16 mouse cellular contexts compared by ENCODE assay signal in the genomic region with DNA sequence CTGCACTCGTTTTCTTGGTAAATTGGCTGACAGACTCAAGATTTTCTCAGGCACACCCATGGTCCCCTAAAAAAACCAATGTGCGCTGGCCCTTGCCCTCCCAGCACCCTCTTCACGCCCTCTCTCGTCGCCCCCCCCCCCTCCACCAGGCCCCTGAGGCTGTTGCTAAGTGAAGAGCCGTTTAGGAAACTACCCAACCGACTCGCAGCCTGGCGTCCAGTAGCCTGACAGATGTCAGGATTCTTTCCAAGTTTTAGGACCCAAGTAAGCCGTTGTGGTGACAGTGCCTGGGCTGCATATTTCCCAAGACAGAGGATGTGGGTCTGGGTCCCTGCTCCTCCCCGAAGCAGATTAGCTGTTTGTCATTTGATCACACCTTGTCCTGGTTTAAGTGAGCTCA. TPM values are rescaled to one million over a fixed set of nuclear protein-coding genes. Genes with fewer than 3 reads are reported as not detected.
DNase-seq lines count a peak whose midpoint lies in the region; ATAC-seq and TF ChIP-seq lines count a peak whose summit lies in the region.
"Had no signal": no experiment of that assay in that cellular context is flagged by ENCODE, and none has a peak within 500 bp of the region (broad histone marks: within the 10 kb centered on the region; RNA-seq: fewer than 3 reads in every experiment).

No protein-coding gene starts in this region.

- no peak for ATAC-seq in forebrain, postnatal 0 days
- no peak for ATAC-seq in hindbrain, embryonic 15.5 days (ENCODE audit: low FRiP score, low read depth)
- no peak for ATAC-seq in intestine, embryonic 16.5 days

- H3K36me3 ChIP-seq in forebrain, embryonic 10.5 days (replicated peaks) = peaks cover 8% of the 10 kb centered on the region
- H3K36me3 ChIP-seq in forebrain, postnatal 0 days (ENCODE audit: insufficient read depth) = no peaks in the 10 kb centered on the region
- H3K36me3 ChIP-seq in embryonic facial prominence, embryonic 10.5 days (replicated peaks) = no peaks in the 10 kb centered on the region
- no peaks in the 10 kb centered on the region for H3K36me3 ChIP-seq in hindbrain, embryonic 15.5 days
- H3K36me3 ChIP-seq in intestine, embryonic 16.5 days (ENCODE audit: control insufficient read depth, insufficient read depth, low read length) = no peaks in the 10 kb centered on the region
- H3K36me3 ChIP-seq: embryonic facial prominence, embryonic 13.5 days; heart, embryonic 10.5 days; liver, embryonic 15.5 days had no signal

- peaks cover 46% of the 10 kb centered on the region for H3K4me1 ChIP-seq in forebrain, embryonic 10.5 days
- H3K4me1 ChIP-seq in forebrain, postnatal 0 days (ENCODE audit: insufficient read depth) = no peaks in the 10 kb centered on the region
- H3K4me1 ChIP-seq in embryonic facial prominence, embryonic 10.5 days = peaks cover 9% of the 10 kb centered on the region; the same call in 1 of the 2 replicates
- H3K4me1 ChIP-seq in hindbrain, embryonic 15.5 days (replicated peaks) = peaks cover 17% of the 10 kb centered on the region
- no peaks in the 10 kb centered on the region; the same call in 1 of the 2 replicates for H3K4me1 ChIP-seq in intestine, embryonic 16.5 days (ENCODE audit: control insufficient read depth, insufficient read depth, low read length)
- H3K4me1 ChIP-seq: heart, embryonic 10.5 days; liver, embryonic 15.5 days had no signal

- WGBS in forebrain, embryonic 10.5 days = 15% methylated on average over 11 of the region's 11 CpGs
- 29% methylated on average over 11 of the region's 11 CpGs for WGBS in forebrain, postnatal 0 days
- 21% methylated on average over 11 of the region's 11 CpGs for WGBS in embryonic facial prominence, embryonic 10.5 days
- 19% methylated on average over 11 of the region's 11 CpGs for WGBS in hindbrain, embryonic 15.5 days
- 16% methylated on average over 11 of the region's 11 CpGs for WGBS in intestine, embryonic 16.5 days

- H3K4me3 ChIP-seq in forebrain, embryonic 10.5 days = peak overlapping the region; percentile 69
- H3K4me3 ChIP-seq in forebrain, postnatal 0 days (ENCODE audit: low read depth, low read length) = no peak overlapping the region
- H3K4me3 ChIP-seq in embryonic facial prominence, embryonic 10.5 days = peak overlapping the region; percentile 60
- 0 out of 2 replicates have a peak overlapping the region, but pooled peaks have one; percentile 10 for H3K4me3 ChIP-seq in hindbrain, embryonic 15.5 days
- no peak overlapping the region for H3K4me3 ChIP-seq in intestine, embryonic 16.5 days (ENCODE audit: low read length)
- H3K4me3 ChIP-seq: embryonic facial prominence, embryonic 13.5 days; liver, embryonic 15.5 days had no signal

- intact Hi-C loops in gastrocnemius, postnatal 14 days (cut with DNase I; ENCODE audit: low total_unique reads) = no loop called here

- H3K9ac ChIP-seq in forebrain, postnatal 0 days = no peak overlapping the region
- no peak overlapping the region for H3K9ac ChIP-seq in hindbrain, embryonic 15.5 days
- no peak overlapping the region for H3K9ac ChIP-seq in intestine, embryonic 16.5 days (ENCODE audit: low read depth, low read length)
- H3K9ac ChIP-seq: embryonic facial prominence, embryonic 13.5 days; liver, embryonic 15.5 days had no signal

- no peaks in the 10 kb centered on the region; the same call in 1 of the 2 replicates for H3K9me3 ChIP-seq in forebrain, embryonic 10.5 days
- no peaks in the 10 kb centered on the region for H3K9me3 ChIP-seq in forebrain, postnatal 0 days (ENCODE audit: low read length)
- peaks cover 11% of the 10 kb centered on the region; the same call in 1 of the 2 replicates for H3K9me3 ChIP-seq in embryonic facial prominence, embryonic 10.5 days
- no peaks in the 10 kb centered on the region for H3K9me3 ChIP-seq in hindbrain, embryonic 15.5 days
- no peaks in the 10 kb centered on the region for H3K9me3 ChIP-seq in intestine, embryonic 16.5 days (ENCODE audit: control insufficient read depth, low read length)
- H3K9me3 ChIP-seq: embryonic facial prominence, embryonic 13.5 days; liver, embryonic 15.5 days had no signal

- peak overlapping the region; percentile 93 for H3K27ac ChIP-seq in forebrain, embryonic 10.5 days
- H3K27ac ChIP-seq in forebrain, postnatal 0 days (ENCODE audit: low read depth, low read length) = no peak overlapping the region
- H3K27ac ChIP-seq in embryonic facial prominence, embryonic 10.5 days (replicated peaks) = no peak overlapping the region
- no peak overlapping the region for H3K27ac ChIP-seq in hindbrain, embryonic 15.5 days (replicated peaks)
- H3K27ac ChIP-seq in intestine, embryonic 16.5 days (ENCODE audit: low read length) = no peak overlapping the region
- H3K27ac ChIP-seq: embryonic facial prominence, embryonic 13.5 days; heart, embryonic 10.5 days; liver, embryonic 15.5 days had no signal

- H3K4me2 ChIP-seq in forebrain, postnatal 0 days (ENCODE audit: low read depth) = no peak overlapping the region; the same call in 1 of the 2 replicates
- peak overlapping the region; percentile 73 for H3K4me2 ChIP-seq in hindbrain, embryonic 15.5 days
- H3K4me2 ChIP-seq in intestine, embryonic 16.5 days (ENCODE audit: low read depth, low read length) = no peak overlapping the region
- H3K4me2 ChIP-seq: embryonic facial prominence, embryonic 13.5 days; liver, embryonic 15.5 days had no signal

- peak; percentile 27 for DNase-seq in forebrain, embryonic 10.5 days (ENCODE audit: extremely low spot score, low spot score)
- DNase-seq in forebrain, postnatal 0 days = no peak
- DNase-seq in embryonic facial prominence, embryonic 10.5 days (ENCODE audit: low spot score) = peak; percentile 11
- DNase-seq in neural tube, embryonic 10.5 days (ENCODE audit: extremely low spot score, low spot score) = peak; percentile 34
- DNase-seq in kidney, adult 9 months = no peak
- DNase-seq in gastrocnemius, postnatal 14 days = no peak
- DNase-seq: cerebellum, adult 11-12 months; kidney, adult 11 months; lung, postnatal 4 days; right cerebral cortex, postnatal 4 days had no signal

- no peak for TF ChIP-seq CTCF in forebrain, postnatal 0 days (IDR thresholded peaks at IDR 0.05; ENCODE audit: low read depth)

- H3K27me3 ChIP-seq in forebrain, embryonic 10.5 days (ENCODE audit: poor library complexity, severe bottlenecking) = peaks cover 61% of the 10 kb centered on the region
- no peaks in the 10 kb centered on the region for H3K27me3 ChIP-seq in forebrain, postnatal 0 days (ENCODE audit: insufficient read depth, low read length)
- H3K27me3 ChIP-seq in embryonic facial prominence, embryonic 10.5 days (replicated peaks; ENCODE audit: low read depth, poor library complexity, severe bottlenecking) = peaks cover 97% of the 10 kb centered on the region
- peaks cover 11% of the 10 kb centered on the region; the same call in 1 of the 2 replicates for H3K27me3 ChIP-seq in hindbrain, embryonic 15.5 days
- peaks cover 58% of the 10 kb centered on the region for H3K27me3 ChIP-seq in intestine, embryonic 16.5 days (replicated peaks; ENCODE audit: control insufficient read depth, insufficient read depth, low read length)

RNA-seq across cellular contexts. Expression of gene Sox3, which starts 2.2 kb away (rescaled TPM):
- polyA plus RNA-seq in forebrain, embryonic 10.5 days (2016; fragmentation: Nextera tagmentation; extraction: Ambion mirVana) = 4.7 and 5.2 TPM in 2 replicates
- total RNA-seq in forebrain, postnatal 0 days (2014; rRNA removed) = 2.0 and 2.4 TPM in 2 replicates
- polyA plus RNA-seq in forebrain, postnatal 0 days (2015; fragmentation: Nextera tagmentation; extraction: Ambion mirVana) = 2.1 and 2.7 TPM in 2 replicates
- polyA plus RNA-seq in embryonic facial prominence, embryonic 10.5 days (2016; fragmentation: Nextera tagmentation; extraction: Ambion mirVana) = 0.82 and 1.5 TPM in 2 replicates
- polyA plus RNA-seq in hindbrain, embryonic 15.5 days (2015; fragmentation: Nextera tagmentation; extraction: Ambion mirVana) = 1.9 and 2.5 TPM in 2 replicates
- not detected in 2 replicates for polyA plus RNA-seq in intestine, embryonic 16.5 days (2015; fragmentation: Nextera tagmentation; extraction: Ambion mirVana)
- not detected for total RNA-seq in gastrocnemius, postnatal 14 days (2021)
- polyA plus RNA-seq: liver, embryonic 15.5 days; stomach, embryonic 16.5 days had no signal

Comparison
In these comparisons a context has a peak if more than half of its experiments do, and no peak if none do; other contexts are left out.
1. DNase-seq: peak in forebrain, embryonic 10.5 days (single experiment), embryonic facial prominence, embryonic 10.5 days (single experiment) and neural tube, embryonic 10.5 days (single experiment); none in forebrain, postnatal 0 days (single experiment), kidney, adult 9 months (single experiment) and gastrocnemius, postnatal 14 days (single experiment).
2. H3K4me3 ChIP-seq: peak in forebrain, embryonic 10.5 days (single experiment), embryonic facial prominence, embryonic 10.5 days (single experiment) and hindbrain, embryonic 15.5 days (single experiment); none in forebrain, postnatal 0 days (single experiment) and intestine, embryonic 16.5 days (single experiment).